Mouse (Mus musculus): ENCODE results near the gene Card9. TPM values are rescaled to one million over a fixed set of nuclear protein-coding genes. Genes with fewer than 3 reads are reported as not detected.
A peak's percentile ranks its signal among the peaks of the same experiment; 100 is the strongest.

Card9 gene
- total RNA-seq, 2 experiments from 2014 or later: 1.9 to 2.0 TPM

- DNase-seq (ENCODE audit: low spot score in 2 of 2): no peak
Observed at GRCm38 (mm10) chr2:26363481-26363880, 2.8 kb upstream of the Card9 start.

DNA sequence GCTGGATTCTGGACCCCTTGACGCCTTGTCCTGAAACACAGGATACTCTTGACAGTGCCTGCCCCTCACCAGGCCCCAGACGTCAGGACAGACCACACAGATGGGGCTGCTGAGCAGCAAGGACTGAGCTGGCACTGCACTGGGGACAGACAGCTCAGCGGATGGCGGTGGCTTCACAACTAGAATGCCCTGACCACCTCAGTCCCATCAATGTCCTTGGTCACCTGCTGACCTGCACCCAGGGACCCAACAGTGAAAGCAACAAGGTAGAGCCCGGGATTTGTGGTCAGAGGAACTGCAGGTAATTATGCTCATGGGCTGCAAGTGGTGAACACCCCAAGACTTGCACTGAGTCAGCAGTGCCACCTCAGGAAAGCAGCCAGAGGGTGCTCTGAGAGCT, 2.3 kb upstream of the Card9 start:
- no peak for DNase-seq (ENCODE audit: low spot score in 2 of 2)

DNA sequence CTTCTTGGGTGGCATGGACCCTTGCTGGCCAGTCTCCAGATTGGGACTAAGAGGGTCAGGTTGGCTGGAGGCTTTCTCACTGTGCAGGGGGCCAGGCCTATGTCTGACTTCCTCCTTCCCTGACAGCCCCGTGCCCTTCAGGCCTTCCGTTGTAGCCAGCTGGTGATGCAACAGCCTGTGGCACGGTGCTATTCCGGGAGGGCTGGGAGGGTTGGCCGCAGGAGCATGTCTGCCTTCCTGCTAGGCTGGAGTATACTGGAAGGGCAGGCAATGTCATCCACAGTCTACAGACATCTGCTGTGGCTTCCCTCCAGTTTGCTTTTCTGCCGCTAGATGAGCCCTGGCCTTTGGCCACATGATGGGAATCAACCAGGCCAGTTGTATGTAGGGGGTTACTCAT, 735 bp downstream of the Card9 start:
- no peak for DNase-seq (ENCODE audit: low spot score in 2 of 2)

- DNase-seq (ENCODE audit: low spot score in 2 of 2): no peak
Observed at GRCm38 (mm10) chr2:26358667-26359320, 1.9 kb downstream of the Card9 start.

DNA sequence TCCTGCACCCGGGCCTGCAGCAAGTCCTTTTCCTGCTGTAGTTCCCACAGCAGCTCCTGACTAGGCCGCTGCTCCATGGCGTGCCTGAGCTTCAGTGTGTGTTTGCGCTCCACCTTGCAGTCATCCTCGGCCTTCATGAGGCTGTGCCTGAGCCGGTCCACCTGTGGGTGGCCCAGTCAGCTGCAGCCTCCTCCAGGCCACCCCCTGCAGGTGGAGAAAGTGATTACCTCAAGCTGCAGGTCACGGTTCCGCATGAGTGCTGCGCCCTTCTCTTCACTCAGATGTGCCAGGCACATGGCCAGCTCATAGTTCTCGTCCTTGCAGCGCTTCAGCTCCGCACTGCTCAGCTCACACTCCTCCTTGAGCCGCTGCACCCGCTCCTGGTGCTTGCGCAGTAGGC, 3.2 kb downstream of the Card9 start:
- DNase-seq (ENCODE audit: low spot score in 2 of 2): no peak

GRCm38 (mm10) chr2:26356678-26357077, 4.0 kb downstream of the Card9 start:
- DNase-seq (ENCODE audit: low spot score in 2 of 2): no peak

DNA sequence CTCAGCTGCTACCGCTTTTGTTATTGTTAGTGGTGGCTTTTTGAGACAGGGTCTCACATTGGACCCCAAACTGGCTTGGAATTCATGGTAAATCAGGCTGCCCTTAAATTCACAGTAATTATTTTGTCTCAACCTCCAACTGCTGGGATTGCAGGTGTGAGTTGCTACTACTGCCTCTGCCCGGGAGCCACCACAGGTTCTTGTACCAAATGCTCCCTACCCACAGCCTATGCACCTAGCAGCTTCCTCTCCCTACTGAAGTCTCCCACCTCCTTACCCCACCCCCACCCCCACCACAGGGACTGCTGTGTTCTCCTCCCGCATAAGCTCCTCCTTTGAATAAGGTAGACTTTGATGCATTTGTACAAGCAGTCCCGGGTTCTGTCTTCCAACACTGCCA, 4.5 kb downstream of the Card9 start:
- DNase-seq (ENCODE audit: low spot score in 2 of 2): no peak

DNA sequence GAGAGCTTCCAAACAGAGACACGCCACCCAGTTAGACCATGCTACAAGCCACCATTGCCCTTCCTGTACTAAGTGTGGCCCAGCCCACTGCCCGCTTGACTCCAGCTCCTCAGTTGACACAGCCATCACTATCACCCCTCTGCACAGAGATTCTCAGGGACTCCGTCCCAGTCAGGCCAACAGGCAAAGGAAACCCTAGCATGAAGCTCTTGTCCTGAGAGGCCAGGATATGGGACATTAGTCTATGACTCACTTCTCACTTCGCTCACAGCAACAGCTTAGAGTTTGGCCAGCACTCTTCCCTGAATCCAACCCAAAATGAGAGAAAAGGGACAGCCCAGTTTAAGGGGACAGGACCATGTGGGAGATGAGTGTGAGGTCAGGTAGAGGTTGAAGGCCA, 6.3 kb downstream of the Card9 start:
- DNase-seq (ENCODE audit: low spot score in 2 of 2): no peak

- DNase-seq (ENCODE audit: low spot score in 2 of 2): no peak
Observed at GRCm38 (mm10) chr2:26353066-26353980, 7.4 kb downstream of the Card9 start.

GRCm38 (mm10) chr2:26352291-26352910, 8.3 kb downstream of the Card9 start:
- peak; percentile 42 to 46 for DNase-seq (ENCODE audit: low spot score in 2 of 2)

GRCm38 (mm10) chr2:26351358-26352290, 9.1 kb downstream of the Card9 start, which contains the start of gene Dnlz:
Gene Dnlz, minus strand, starts transcription at chr2:26352110.
- peak; percentile 93 to 94 for DNase-seq (ENCODE audit: low spot score in 2 of 2)

GRCm38 (mm10) chr2:26348241-26348640, 12.5 kb downstream of the Card9 start:
- no peak for DNase-seq (ENCODE audit: low spot score in 2 of 2)

DNA sequence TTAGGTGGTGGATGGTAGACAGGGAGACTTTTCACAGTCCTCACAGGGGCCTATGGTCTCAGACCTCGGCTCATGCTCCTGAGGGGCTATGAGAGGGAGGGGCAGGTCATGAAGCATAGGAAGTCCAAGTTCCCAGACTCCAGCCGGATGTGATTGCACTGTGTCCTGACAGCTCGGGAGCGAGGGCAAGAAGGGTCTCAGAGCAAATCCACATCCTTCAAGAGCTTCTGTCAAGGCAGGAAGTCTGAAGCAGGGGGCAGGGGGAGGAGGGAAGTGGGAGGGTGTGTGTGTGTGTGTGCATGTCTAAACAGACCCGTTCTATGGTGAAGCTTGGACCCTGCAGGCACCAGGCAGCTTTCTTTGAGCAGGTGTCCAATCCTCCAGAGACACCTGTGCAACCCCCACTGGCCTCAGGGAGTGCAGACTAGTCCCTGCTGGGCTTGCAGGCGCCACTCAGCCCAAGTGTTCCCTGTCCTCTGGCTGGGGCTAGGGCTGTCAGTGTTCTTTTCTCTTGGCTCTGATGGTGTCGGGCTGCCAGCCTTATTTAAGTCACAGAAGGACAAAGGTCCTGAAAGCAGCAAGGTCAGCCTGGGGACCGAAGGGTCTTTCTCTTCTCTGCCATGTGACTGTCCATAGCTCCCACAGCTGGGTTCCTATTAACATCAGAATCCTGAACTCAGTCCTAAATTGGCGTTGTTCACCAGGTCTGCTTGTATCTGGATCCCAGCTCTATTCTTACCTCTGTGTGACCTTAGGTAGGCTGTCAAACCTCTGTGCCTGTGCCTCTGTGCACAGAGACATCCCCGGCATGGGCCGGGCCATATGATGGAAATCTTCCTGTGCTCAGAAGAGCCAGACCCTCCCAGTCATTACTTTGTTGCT, 17.9 kb downstream of the Card9 start:
- DNase-seq (ENCODE audit: low spot score in 2 of 2): no peak

GRCm38 (mm10) chr2:26342044-26342443, 18.7 kb downstream of the Card9 start:
- no peak for DNase-seq (ENCODE audit: low spot score in 2 of 2)

- DNase-seq (ENCODE audit: low spot score in 2 of 2): no peak
Observed at GRCm38 (mm10) chr2:26341510-26341981, 19.2 kb downstream of the Card9 start.

DNA sequence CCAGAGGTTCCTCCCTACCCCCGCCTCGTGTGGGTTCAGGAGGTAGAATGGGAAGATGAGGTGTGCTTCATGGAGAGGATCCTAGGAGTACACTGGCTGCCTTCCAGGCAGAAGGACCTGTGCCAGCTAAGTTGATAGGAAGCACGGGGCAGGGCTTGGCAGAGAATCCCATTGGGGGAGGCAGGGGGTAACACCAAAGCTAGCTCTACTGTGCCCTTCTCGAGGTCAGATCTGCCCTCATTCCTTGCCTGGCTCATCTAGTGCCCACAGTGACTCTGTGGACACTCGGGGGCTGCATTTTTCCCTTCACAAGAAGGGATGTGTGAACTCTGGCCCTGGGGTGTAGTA, 21.5 kb downstream of the Card9 start:
- peak in 1 of 2 experiments; percentile 49 for DNase-seq (ENCODE audit: low spot score in 2 of 2)

DNA sequence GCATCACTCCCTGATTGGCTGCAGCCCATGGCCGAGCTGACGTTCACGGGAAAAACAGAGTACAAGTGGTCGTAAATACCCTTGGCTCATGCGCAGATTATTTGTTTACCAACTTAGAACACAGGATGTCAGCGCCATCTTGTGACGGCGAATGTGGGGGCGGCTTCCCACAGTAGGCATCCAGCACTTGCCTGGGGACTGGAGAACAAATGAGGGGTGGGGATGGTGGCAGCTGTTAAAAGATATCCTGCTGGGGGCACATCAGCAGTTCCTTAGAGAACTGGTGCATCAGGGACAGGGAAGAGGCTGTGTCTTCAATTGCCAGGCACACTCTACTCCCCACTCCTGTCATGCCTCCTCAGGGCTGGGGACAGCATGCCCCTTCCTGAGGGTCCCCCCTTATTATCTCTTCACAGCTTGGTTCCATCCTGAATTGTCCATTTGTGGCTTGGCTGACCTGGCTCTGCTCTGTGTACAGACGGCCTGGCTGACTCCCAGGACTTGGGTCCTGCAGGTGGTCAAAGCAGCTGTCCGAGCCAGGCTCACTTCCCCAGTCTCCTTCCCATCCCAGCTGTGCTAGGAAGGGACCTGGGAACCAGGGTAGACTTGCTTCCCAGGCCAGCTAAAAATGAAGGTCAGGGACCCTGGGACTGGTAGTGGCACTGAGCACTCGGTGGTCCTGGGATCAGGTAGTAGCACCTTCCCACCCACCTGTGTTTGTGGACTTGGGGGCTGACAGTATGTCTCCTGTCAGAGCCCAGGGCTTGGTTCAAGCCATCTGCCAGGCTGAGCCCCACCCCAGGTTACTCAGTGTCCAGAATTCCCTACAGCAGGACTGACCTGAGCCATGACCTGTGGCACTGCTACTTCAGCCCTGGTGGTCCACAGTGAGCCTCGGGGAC, 22.2 kb downstream of the Card9 start:
- no peak for DNase-seq (ENCODE audit: low spot score in 2 of 2)

GRCm38 (mm10) chr2:26330702-26331101, 30.0 kb downstream of the Card9 start:
- DNase-seq (ENCODE audit: low spot score in 2 of 2): no peak

- DNase-seq (ENCODE audit: low spot score in 2 of 2): no peak
Observed at GRCm38 (mm10) chr2:26330056-26330468, 30.7 kb downstream of the Card9 start.

All from adrenal gland, adult 18-20 months (tissue).